Mouse (Mus musculus) heart, postnatal 0 days (tissue): ENCODE data around the gene Acrbp. TPM values are rescaled to one million over a fixed set of nuclear protein-coding genes. Genes with fewer than 3 reads are reported as not detected.

Source experiments
- ATAC-seq: fragments of 200-750 bp; cut with Nextera tagmentation; 2 replicates; pipeline ENCODE4 v1.8.0; 2017; ENCODE audit warnings: low read depth, moderate number of reproducible peaks, moderate library complexity; ENCODE audit not compliant: insufficient read depth
- DNase-seq: peaks from one replicate; pipeline ENCODE4 v3.0.0-alpha.2; 2016; ENCODE audit warnings: low spot score
- H3K27ac ChIP-seq: fragments of 300-500 bp; sonication (generic); 2 replicates; pipeline ENCODE4 v1.5.1; 2014; ENCODE audit warnings: low read depth, mild to moderate bottlenecking
- H3K27me3 ChIP-seq: fragments of 300-500 bp; sonication (generic); 2 replicates; pipeline ENCODE4 v1.6.1; 2014; ENCODE audit warnings: low read length, mixed read lengths; ENCODE audit not compliant: control insufficient read depth, insufficient read depth
- H3K36me3 ChIP-seq: fragments of 300-500 bp; sonication (generic); replicated peaks from 2 replicates; pipeline ENCODE4 v1.6.1; 2014; ENCODE audit warnings: low read length, mixed read lengths; ENCODE audit not compliant: control insufficient read depth, insufficient read depth
- H3K4me1 ChIP-seq: fragments of 300-500 bp; sonication (generic); 2 replicates; pipeline ENCODE4 v1.6.1; 2014; ENCODE audit warnings: antibody characterized with exemption; ENCODE audit not compliant: control insufficient read depth, insufficient read depth
- H3K4me2 ChIP-seq: fragments of 300-500 bp; sonication (generic); 2 replicates; pipeline ENCODE4 v1.6.1; 2014; ENCODE audit warnings: low read depth, mild to moderate bottlenecking, low read length, moderate library complexity
- H3K4me3 ChIP-seq: fragments of 300-500 bp; sonication (generic); 2 replicates; pipeline ENCODE4 v1.5.1; 2014; ENCODE audit warnings: low read depth, low read length
- H3K9ac ChIP-seq: fragments of 300-500 bp; sonication (generic); replicated peaks from 2 replicates; pipeline ENCODE4 v1.6.1; 2014; ENCODE audit warnings: low read depth, low read length, mixed read lengths
- H3K9me3 ChIP-seq: fragments of 300-500 bp; sonication (generic); replicated peaks from 2 replicates; pipeline ENCODE4 v1.6.1; 2016; ENCODE audit warnings: low read length; ENCODE audit not compliant: control insufficient read depth
- CTCF ChIP-seq: IDR thresholded peaks from 2 replicates; pipeline ENCODE4 v1.5.1; 2016; ENCODE audit warnings: antibody characterized with exemption, control low read depth, low read depth
- EP300 ChIP-seq: IDR thresholded peaks from 2 replicates; pipeline ENCODE4 v1.6.1; 2016; ENCODE audit warnings: antibody characterized with exemption, low read depth
- WGBS: fragments of 180-500 bp; shearing (Covaris S2); extraction: QIAGEN DNeasy Blood & Tissue Kit; methylation state at CpG from one replicate; pipeline ENCODE4 v1.1.7; 2014; 5-methylcytosine and 5-hydroxymethylcytosine counted together
- polyA plus RNA-seq: library from polyadenylated mRNA; unstranded; fragments of >200 nt; fragmentation: Nextera tagmentation; extraction: Ambion mirVana; gene quantifications from 2 replicates; pipeline ENCODE4 v1.2.1, GENCODE M21; 2015
- total RNA-seq: library from RNA; depleted of rRNA; stranded (reverse); fragments of >200 nt; gene quantifications from 2 replicates; pipeline ENCODE4 v1.2.3, GENCODE M21; 2014; ENCODE audit warnings: low replicate concordance

The Acrbp gene
- total and polyA plus RNA-seq, 2 experiments from 2014 or later = 2.6 to 2.7 TPM

- Histone ChIP-seq H3K27ac (peak overlapping the region; percentile 58), H3K4me1 (peaks cover 13% of the 10 kb centered on the region), H3K4me2 (peak overlapping the region; percentile 88), H3K9ac (0 out of 2 replicates have a peak overlapping the region, but pooled peaks have one; percentile 3), H3K27me3 (no peaks in the 10 kb centered on the region), H3K4me3 (peak overlapping the region; percentile 75), H3K36me3 (peaks cover 31% of the 10 kb centered on the region), H3K9me3 (no peaks in the 10 kb centered on the region)
- DNase-seq (no peak), ATAC-seq (0 out of 2 replicates have a peak, but pooled peaks have one; percentile 3)
- no peak for TF ChIP-seq CTCF
- TF ChIP-seq EP300 = no peak
- WGBS = 5% methylated on average over 8 of the region's 8 CpGs
Measured at GRCm38 (mm10) chr6:125039131-125039530, 10.4 kb upstream of the Acrbp start.

GRCm38 (mm10) chr6:125039533-125040153, 9.8 kb upstream of the Acrbp start, which contains the start of gene Ing4:
Gene Ing4, plus strand, starts transcription at chr6:125039760.
- Histone ChIP-seq H3K4me3 (peak within 1 kb of the TSS; percentile 75), H3K9me3 (no peaks in the 10 kb centered on the region), H3K4me2 (peak within 1 kb of the TSS; percentile 88), H3K27ac (peak within 1 kb of the TSS; percentile 72), H3K36me3 (peaks cover 31% of the 10 kb centered on the region), H3K27me3 (no peaks in the 10 kb centered on the region), H3K4me1 (peaks cover 13% of the 10 kb centered on the region), H3K9ac (peak within 1 kb of the TSS; percentile 43)
- ATAC-seq (peak; percentile 97), DNase-seq (peak; percentile 96)
- 0% methylated on average over 25 of the region's 26 CpGs for WGBS
- no peak for TF ChIP-seq CTCF
- TF ChIP-seq EP300 = peak; percentile 95

DNA sequence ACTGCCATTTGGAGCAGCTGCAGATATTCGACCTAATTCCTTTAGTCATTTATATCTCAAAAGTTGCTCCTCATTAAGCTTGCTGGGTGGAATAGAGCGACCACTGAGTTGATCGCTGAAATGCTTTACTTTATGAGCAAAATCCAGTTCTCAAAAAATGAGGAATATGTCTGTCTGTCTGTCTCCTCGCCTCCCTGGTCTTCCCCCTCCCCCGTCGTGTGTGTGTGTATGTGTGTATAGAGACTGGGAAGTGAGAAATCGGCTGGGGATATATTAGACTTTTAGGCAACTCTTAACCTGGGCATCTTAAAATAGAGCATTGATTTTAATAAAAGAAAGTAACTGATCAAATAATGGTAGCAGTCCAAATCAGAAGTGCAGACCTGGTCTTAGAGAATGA, 9.3 kb upstream of the Acrbp start:
- H3K4me2 ChIP-seq = peak overlapping the region; percentile 88
- no peaks in the 10 kb centered on the region for H3K9me3 ChIP-seq
- ATAC-seq (no peak), DNase-seq (no peak)
- H3K4me3 ChIP-seq = peak overlapping the region; percentile 75
- no peaks in the 10 kb centered on the region for H3K27me3 ChIP-seq
- H3K27ac ChIP-seq = peak overlapping the region; percentile 72
- peaks cover 31% of the 10 kb centered on the region for H3K36me3 ChIP-seq
- peaks cover 13% of the 10 kb centered on the region for H3K4me1 ChIP-seq
- TF ChIP-seq EP300 = no peak
- TF ChIP-seq CTCF = no peak
- WGBS = 15% methylated on average over 7 of the region's 7 CpGs
- H3K9ac ChIP-seq = peak overlapping the region; percentile 43

DNA sequence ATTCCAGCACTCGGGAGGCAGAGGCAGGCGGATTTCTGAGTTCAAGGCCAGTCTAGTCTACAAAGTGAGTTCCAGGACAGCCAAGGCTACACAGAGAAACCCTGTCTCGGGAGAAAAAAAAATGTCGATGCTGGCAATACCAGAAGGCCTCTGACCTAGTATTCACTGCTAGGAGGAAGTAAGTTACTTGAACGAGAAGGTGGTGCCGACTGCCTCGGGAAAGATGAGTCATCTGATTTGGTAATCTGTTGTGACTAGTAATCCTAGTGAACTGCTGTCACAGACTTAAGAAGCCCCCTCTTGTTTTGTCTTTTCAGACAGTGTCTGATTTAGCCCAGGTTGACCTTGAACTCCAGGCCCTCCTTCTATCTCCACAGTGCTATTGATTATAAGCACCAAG, 8.4 kb upstream of the Acrbp start:
- H3K9ac ChIP-seq = no peak overlapping the region
- ATAC-seq (no peak), DNase-seq (no peak)
- H3K9me3 ChIP-seq = no peaks in the 10 kb centered on the region
- no peak overlapping the region for H3K4me2 ChIP-seq
- no peaks in the 10 kb centered on the region for H3K27me3 ChIP-seq
- H3K27ac ChIP-seq = no peak overlapping the region
- 67% methylated on average over 7 of the region's 7 CpGs for WGBS
- peaks cover 28% of the 10 kb centered on the region for H3K36me3 ChIP-seq
- peaks cover 13% of the 10 kb centered on the region for H3K4me1 ChIP-seq
- no peak overlapping the region for H3K4me3 ChIP-seq
- TF ChIP-seq CTCF (no peak), EP300 (no peak)

DNA sequence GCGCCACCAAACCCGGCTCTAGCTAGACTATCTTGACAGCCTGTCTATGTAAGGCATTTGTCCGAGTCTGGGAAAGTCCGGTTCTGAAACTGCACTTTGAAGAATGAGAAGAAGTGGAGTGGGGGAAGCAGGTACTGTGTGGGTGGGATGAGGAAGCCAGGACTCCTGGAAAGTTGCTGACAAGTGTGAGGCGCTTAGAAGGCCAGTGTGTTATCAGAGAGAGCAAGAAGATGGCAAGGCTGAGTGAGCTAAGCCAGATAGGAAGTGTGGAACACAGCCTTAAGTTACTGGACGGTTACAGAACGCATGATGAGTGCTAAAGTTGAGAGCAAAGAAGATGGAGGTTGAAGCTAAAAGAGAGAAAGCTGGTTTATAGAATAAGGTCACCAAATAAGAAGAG, 7.4 kb upstream of the Acrbp start:
- peaks cover 25% of the 10 kb centered on the region for H3K36me3 ChIP-seq
- TF ChIP-seq CTCF = no peak
- no peak overlapping the region for H3K4me2 ChIP-seq
- H3K9me3 ChIP-seq = no peaks in the 10 kb centered on the region
- H3K4me1 ChIP-seq = peaks cover 13% of the 10 kb centered on the region
- no peak overlapping the region for H3K9ac ChIP-seq
- DNase-seq (no peak), ATAC-seq (no peak)
- H3K27ac ChIP-seq = no peak overlapping the region
- H3K27me3 ChIP-seq = no peaks in the 10 kb centered on the region
- H3K4me3 ChIP-seq = no peak overlapping the region
- 74% methylated on average over 7 of the region's 7 CpGs for WGBS

DNA sequence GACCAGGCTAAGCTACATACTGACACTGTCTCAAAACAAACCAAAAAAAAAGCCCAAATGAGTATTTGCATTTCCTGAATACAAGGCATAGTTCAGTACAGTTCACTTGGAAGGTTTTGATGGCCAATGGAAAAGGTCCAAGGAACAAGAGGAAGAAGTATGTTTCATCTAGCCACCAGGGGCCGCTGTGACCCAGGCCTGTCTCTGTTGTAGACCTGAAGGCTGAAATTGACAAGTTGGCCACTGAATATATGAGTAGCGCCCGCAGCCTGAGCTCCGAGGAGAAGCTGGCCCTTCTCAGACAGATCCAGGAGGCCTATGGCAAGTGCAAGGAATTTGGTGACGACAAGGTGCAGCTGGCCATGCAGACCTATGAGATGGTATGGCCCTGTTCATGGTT, 2.8 kb upstream of the Acrbp start:
- TF ChIP-seq CTCF = peak; percentile 91
- no peak for TF ChIP-seq EP300

More for the DNA sequence above, 2.8 kb upstream of the Acrbp start:
- Histone ChIP-seq H3K27me3 (no peaks in the 10 kb centered on the region), H3K36me3 (peaks cover 69% of the 10 kb centered on the region), H3K9me3 (no peaks in the 10 kb centered on the region), H3K4me2 (no peak overlapping the region), H3K4me3 (no peak overlapping the region), H3K4me1 (no peaks in the 10 kb centered on the region), H3K27ac (no peak overlapping the region), H3K9ac (no peak overlapping the region)
- 26% methylated on average over 5 of the region's 5 CpGs for WGBS
- DNase-seq (peak; percentile 84), ATAC-seq (peak; percentile 67; the same call in 1 of the 2 replicates)
